Mouse (Mus musculus) MEL (cell line): ENCODE data around the gene Nudt9. TPM values are rescaled to one million over a fixed set of nuclear protein-coding genes. Genes with fewer than 3 reads are reported as not detected.

ENCODE experiments used
- DNase-seq: peaks from one replicate; pipeline ENCODE4 v3.0.0; 2011; ENCODE audit warnings: low read depth, low spot score
- H3K27ac ChIP-seq: 2 replicates; pipeline ENCODE4 v1.5.1; 2012; ENCODE audit warnings: low read depth, mild to moderate bottlenecking, control low read depth, low read length, moderate library complexity; ENCODE audit not compliant: control insufficient read depth
- H3K27me3 ChIP-seq, 2 experiments: fragments of 150-350 bp in 1 of 2; sonication (generic) in 1 of 2; 2 replicates each; pipeline ENCODE4 v1.6.1; 2012; ENCODE audit warnings: low read length in 2 of 2, mild to moderate bottlenecking in 2 of 2, improper control_type of control experiment in 1 of 2, moderate library complexity in 1 of 2; ENCODE audit not compliant: insufficient read depth in 2 of 2, control insufficient read depth in 1 of 2
- H3K36me3 ChIP-seq, 2 experiments: 2 replicates each; pipeline ENCODE4 v1.6.1; 2012 to 2014; ENCODE audit warnings: low read length in 2 of 2, improper control_type of control experiment in 1 of 2, inconsistent platforms in 1 of 2, mild to moderate bottlenecking in 1 of 2; ENCODE audit not compliant: insufficient read depth in 2 of 2, control insufficient read depth in 1 of 2
- H3K4me1 ChIP-seq, 2 experiments: fragments of 150-350 bp in 1 of 2; sonication (generic) in 1 of 2; 2 replicates each; pipeline ENCODE4 v1.6.1; 2012; ENCODE audit warnings: low read length in 2 of 2, improper control_type of control experiment in 1 of 2, mild to moderate bottlenecking in 1 of 2; ENCODE audit not compliant: insufficient read depth in 2 of 2, control insufficient read depth in 1 of 2
- H3K4me3 ChIP-seq, 2 experiments: fragments of 150-350 bp in 1 of 2; sonication (generic) in 1 of 2; 2 replicates each; pipeline ENCODE4 v1.5.1; 2012; ENCODE audit warnings: low read depth in 2 of 2, low read length in 2 of 2, mild to moderate bottlenecking in 2 of 2, moderate library complexity in 2 of 2, control low read depth in 1 of 2, improper control_type of control experiment in 1 of 2; ENCODE audit not compliant: control insufficient read depth in 1 of 2, insufficient read depth in 1 of 2
- H3K79me2 ChIP-seq: 2 replicates; pipeline ENCODE4 v1.6.1; 2012; ENCODE audit warnings: mild to moderate bottlenecking, low read length, moderate library complexity; ENCODE audit not compliant: control insufficient read depth, poor library complexity, insufficient read depth
- H3K9ac ChIP-seq: 2 replicates; pipeline ENCODE4 v1.6.1; 2012; ENCODE audit warnings: low read depth, mild to moderate bottlenecking, control low read depth, low read length, moderate library complexity; ENCODE audit not compliant: control insufficient read depth, poor library complexity, severe bottlenecking
- H3K9me3 ChIP-seq: fragments of 150-350 bp; sonication (generic); replicated peaks from 2 replicates; pipeline ENCODE4 v1.6.1; 2012; ENCODE audit warnings: mild to moderate bottlenecking, low read length, improper control_type of control experiment, moderate library complexity; ENCODE audit not compliant: insufficient read depth
- CTCF ChIP-seq, 3 experiments: IDR thresholded peaks in 2 of 3; conservative IDR thresholded peaks in 1 of 3; 2 replicates each; pipeline ENCODE4 v1.5.1; 2011 to 2012; ENCODE audit warnings: low read length in 3 of 3, low read depth in 2 of 3, mild to moderate bottlenecking in 2 of 3, improper control_type of control experiment in 1 of 3, inconsistent platforms in 1 of 3, mixed read lengths in 1 of 3, moderate library complexity in 1 of 3; ENCODE audit not compliant: control insufficient read depth in 1 of 3, insufficient read depth in 1 of 3, poor library complexity in 1 of 3, severe bottlenecking in 1 of 3
- E2F4 ChIP-seq: IDR thresholded peaks from 2 replicates; pipeline ENCODE4 v1.6.1; 2011; ENCODE audit warnings: low read depth, low read length, improper control_type of control experiment, borderline replicate concordance
- EP300 ChIP-seq, 2 experiments: IDR thresholded peaks; 2 replicates each; pipeline ENCODE4 v1.6.1; 2011; ENCODE audit warnings: improper control_type of control experiment in 2 of 2, low read length in 2 of 2, low read depth in 1 of 2, mild to moderate bottlenecking in 1 of 2
- GATA1 ChIP-seq: IDR thresholded peaks from 2 replicates; pipeline ENCODE4 v1.6.1; 2011; ENCODE audit warnings: low read depth, low read length, improper control_type of control experiment
- POLR2AphosphoS5 ChIP-seq: IDR thresholded peaks from 2 replicates; pipeline ENCODE4 v1.6.1; 2012; ENCODE audit warnings: low read depth, borderline replicate concordance, mild to moderate bottlenecking, inconsistent platforms, low read length, moderate library complexity, mixed read lengths
- RAD21 ChIP-seq: IDR thresholded peaks from 2 replicates; pipeline ENCODE4 v1.6.1; 2011; ENCODE audit warnings: mild to moderate bottlenecking, low read depth, low read length, improper control_type of control experiment
- SMC3 ChIP-seq: IDR thresholded peaks from 2 replicates; pipeline ENCODE4 v1.6.1; 2011; ENCODE audit warnings: low read depth, low read length, improper control_type of control experiment
- TAL1 ChIP-seq: IDR thresholded peaks from 2 replicates; pipeline ENCODE4 v1.6.1; 2012; ENCODE audit warnings: mild to moderate bottlenecking, inconsistent platforms, low read length, moderate library complexity, mixed read lengths
- TBP ChIP-seq: IDR thresholded peaks from 2 replicates; pipeline ENCODE4 v1.8.0; 2011; ENCODE audit warnings: low read depth, low read length, improper control_type of control experiment
- ZC3H11A ChIP-seq: IDR thresholded peaks from 2 replicates; pipeline ENCODE4 v1.6.1; 2012; ENCODE audit warnings: low read depth, mild to moderate bottlenecking, inconsistent platforms, low read length, improper control_type of control experiment
- polyA plus RNA-seq, 2 experiments: library from polyadenylated mRNA; stranded (reverse) in 1 of 2; unstranded in 1 of 2; fragments of >175 nt in 1 of 2; fragments of >200 nt in 1 of 2; gene quantifications; 2 replicates each; pipeline versions ENCODE4 v1.2.1 to v1.2.4; 2012; ENCODE audit warnings: low replicate concordance in 2 of 2, low read depth in 1 of 2; ENCODE audit not compliant: insufficient read length in 2 of 2, insufficient read depth in 1 of 2, missing spikeins in 1 of 2
- total RNA-seq: library from RNA; depleted of rRNA; stranded (reverse); fragments of 300-350 nt; gene quantifications from 2 replicates; pipeline ENCODE4 v1.2.3, GENCODE M21; 2012

The Nudt9 gene
- total and polyA plus RNA-seq, 3 experiments = 102 to 125 TPM; not detected in 1

- peaks cover 4 to 12% of the 10 kb centered on the region in 2 experiments for H3K4me1 ChIP-seq
- no peaks in the 10 kb centered on the region for H3K27me3 ChIP-seq
- no peak overlapping the region for H3K27ac ChIP-seq
- DNase-seq = peak; percentile 65
- no peaks in the 10 kb centered on the region for H3K79me2 ChIP-seq
- no peaks in the 10 kb centered on the region for H3K9me3 ChIP-seq
- H3K9ac ChIP-seq = no peak overlapping the region
- peaks cover 0 to 11% of the 10 kb centered on the region in 2 experiments; a peak in 2 of 4 replicates for H3K36me3 ChIP-seq
- no peak for TF ChIP-seq E2F4
- no peak for TF ChIP-seq POLR2AphosphoS5
- peak; percentile 54 to 79 (median 75) for TF ChIP-seq CTCF (IDR thresholded peaks at IDR 0.05 in 2 of 3, conservative IDR thresholded peaks at IDR 0.05 in 1 of 3; ENCODE audit: control insufficient read depth in 1 of 3, insufficient read depth in 1 of 3, low read depth in 2 of 3, low read length in 3 of 3, poor library complexity in 1 of 3, severe bottlenecking in 1 of 3)
- TF ChIP-seq SMC3 = peak; percentile 84
- TF ChIP-seq RAD21 = peak; percentile 75
- peak; percentile 62 for TF ChIP-seq GATA1
- peak; percentile 87 for TF ChIP-seq ZC3H11A
- peak in 1 of 2 experiments; percentile 27; a peak in 1 of 4 replicates for TF ChIP-seq EP300 (IDR thresholded peaks at IDR 0.05; ENCODE audit: low read depth in 1 of 2, low read length in 2 of 2)
- no peak overlapping the region for H3K4me3 ChIP-seq
Measured at GRCm38 (mm10) chr5:104039154-104039932, 6.8 kb upstream of the Nudt9 start.

- Histone ChIP-seq H3K9ac (no peak overlapping the region), H3K36me3 (peaks cover 0 to 28% of the 10 kb centered on the region in 2 experiments; a peak in 2 of 4 replicates), H3K79me2 (peaks cover 11% of the 10 kb centered on the region), H3K27me3 (no peaks in the 10 kb centered on the region), H3K9me3 (no peaks in the 10 kb centered on the region), H3K4me1 (peaks cover 11 to 25% of the 10 kb centered on the region in 2 experiments), H3K27ac (no peak overlapping the region), H3K4me3 (no peak overlapping the region)
- TF ChIP-seq E2F4 = no peak
- DNase-seq = no peak
Measured at GRCm38 (mm10) chr5:104042906-104043305, 3.2 kb upstream of the Nudt9 start.

- H3K9ac ChIP-seq = no peak overlapping the region
- H3K4me3 ChIP-seq = no peak overlapping the region
- peak; percentile 50 for TF ChIP-seq TAL1
- TF ChIP-seq TBP = no peak
- 0 out of 2 replicates have a peak overlapping the region, but pooled peaks have one; percentile 9 for H3K27ac ChIP-seq
- H3K79me2 ChIP-seq = peaks cover 13% of the 10 kb centered on the region
- peaks cover 0 to 35% of the 10 kb centered on the region in 2 experiments; a peak in 2 of 4 replicates for H3K36me3 ChIP-seq
- H3K4me1 ChIP-seq = peaks cover 13 to 28% of the 10 kb centered on the region in 2 experiments
- peak; percentile 23 for DNase-seq
- H3K9me3 ChIP-seq = no peaks in the 10 kb centered on the region
- H3K27me3 ChIP-seq = no peaks in the 10 kb centered on the region
Measured at GRCm38 (mm10) chr5:104043704-104044103, 2.4 kb upstream of the Nudt9 start.
